ENCODE assay signal across 9 mouse cellular contexts in the genomic region with DNA sequence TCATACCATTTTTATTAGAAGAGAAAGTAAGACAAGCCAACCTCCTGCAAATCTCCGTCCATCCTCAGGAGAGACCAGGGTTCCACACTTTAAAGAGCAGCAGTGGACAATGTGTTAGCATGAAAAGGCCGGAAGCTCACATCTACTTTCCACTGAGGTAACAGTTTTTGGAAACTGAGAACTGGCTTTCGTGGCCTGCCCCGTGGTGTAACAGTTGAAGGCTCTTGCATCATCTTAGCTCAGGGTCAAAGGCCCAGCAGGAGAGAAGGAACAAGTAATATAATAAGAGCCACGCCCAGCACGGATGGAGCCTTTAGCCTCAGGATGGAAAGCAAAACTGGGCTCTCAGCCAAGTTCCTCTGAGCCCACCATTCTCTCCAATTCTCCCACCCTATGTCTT. TPM values are rescaled to one million over a fixed set of nuclear protein-coding genes. Genes with fewer than 3 reads are reported as not detected.
A peak's percentile ranks its signal among the peaks of the same experiment; 100 is the strongest.
DNase-seq lines count a peak whose midpoint lies in the region; ATAC-seq and TF ChIP-seq lines count a peak whose summit lies in the region.
"Had no signal": no experiment of that assay in that cellular context is flagged by ENCODE, and none has a peak within 500 bp of the region (broad histone marks: within the 10 kb centered on the region; RNA-seq: fewer than 3 reads in every experiment).

No protein-coding gene starts in this region.

- no peak for TF ChIP-seq CTCF in kidney, adult 2 months (conservative IDR thresholded peaks at IDR 0.05; ENCODE audit: insufficient read depth, insufficient read length, low read depth, low read length)
- no peak for TF ChIP-seq CTCF in MEL (IDR thresholded peaks at IDR 0.05 in 2 of 3, conservative IDR thresholded peaks at IDR 0.05 in 1 of 3; ENCODE audit: control insufficient read depth in 1 of 3, insufficient read depth in 1 of 3, low read depth in 2 of 3, low read length in 3 of 3, poor library complexity in 1 of 3, severe bottlenecking in 1 of 3)

- ATAC-seq in granulocyte monocyte progenitor cell, adult 5-6 weeks (replicated peaks; ENCODE audit: poor library complexity, severe bottlenecking): peak; percentile 64
- peak; percentile 67 for ATAC-seq in megakaryocyte, adult 5-6 weeks (ENCODE audit: poor library complexity, severe bottlenecking)
- no peak for ATAC-seq in hindbrain, embryonic 16.5 days
- ATAC-seq: midbrain, embryonic 16.5 days had no signal

- no peak overlapping the region for H3K4me3 ChIP-seq in kidney, adult 2 months (ENCODE audit: insufficient read depth, low read depth, low read length)
- H3K4me3 ChIP-seq in MEL (ENCODE audit: control insufficient read depth in 1 of 2, insufficient read depth in 1 of 2, low read depth in 2 of 2, low read length in 2 of 2): no peak overlapping the region
- no peak overlapping the region for H3K4me3 ChIP-seq in hindbrain, embryonic 16.5 days (ENCODE audit: low read length)

- no peaks in the 10 kb centered on the region for H3K27me3 ChIP-seq in kidney, adult 2 months (replicated peaks; ENCODE audit: control insufficient read depth, insufficient read depth, low read length)
- H3K27me3 ChIP-seq in MEL (ENCODE audit: control insufficient read depth in 1 of 2, insufficient read depth in 2 of 2, low read length in 2 of 2): no peaks in the 10 kb centered on the region
- H3K27me3 ChIP-seq in hindbrain, embryonic 16.5 days (replicated peaks; ENCODE audit: control insufficient read depth, insufficient read depth, low read length): no peaks in the 10 kb centered on the region

- no peak for TF ChIP-seq RAD21 in MEL (IDR thresholded peaks at IDR 0.05; ENCODE audit: low read depth, low read length)

- TF ChIP-seq EP300 in MEL (IDR thresholded peaks at IDR 0.05; ENCODE audit: low read depth in 1 of 2, low read length in 2 of 2): peak in 1 of 2 experiments; percentile 48; a peak in 2 of 4 replicates

- peak overlapping the region; percentile 9; the same call in 1 of the 2 replicates for H3K27ac ChIP-seq in kidney, adult 2 months (ENCODE audit: insufficient read depth, low read depth, low read length)
- peak overlapping the region; percentile 95 for H3K27ac ChIP-seq in MEL (ENCODE audit: control insufficient read depth, low read depth, low read length)
- no peak overlapping the region for H3K27ac ChIP-seq in hindbrain, embryonic 16.5 days (ENCODE audit: low read depth, low read length)

- no peaks in the 10 kb centered on the region for H3K9me3 ChIP-seq in MEL (replicated peaks; ENCODE audit: insufficient read depth, low read length)
- H3K9me3 ChIP-seq in hindbrain, embryonic 16.5 days (ENCODE audit: control insufficient read depth, low read length): no peaks in the 10 kb centered on the region

- no peak for TF ChIP-seq POLR2A in kidney, adult 2 months (IDR thresholded peaks at IDR 0.05; ENCODE audit: low read depth, low read length)
- peak in 1 of 2 experiments; percentile 21; a peak in 1 of 4 replicates for TF ChIP-seq POLR2A in MEL (IDR thresholded peaks at IDR 0.05; ENCODE audit: control insufficient read depth in 1 of 2, insufficient read depth in 1 of 2, low read depth in 1 of 2, low read length in 2 of 2, poor library complexity in 1 of 2)

- WGBS in kidney, adult 2 months: 52% methylated on average over 6 of the region's 6 CpGs
- WGBS in hindbrain, embryonic 16.5 days: 55% methylated on average over 6 of the region's 6 CpGs

- peaks cover 16% of the 10 kb centered on the region for H3K4me1 ChIP-seq in kidney, adult 2 months (ENCODE audit: control insufficient read depth, insufficient read depth, low read length)
- H3K4me1 ChIP-seq in MEL (ENCODE audit: control insufficient read depth in 1 of 2, insufficient read depth in 2 of 2, low read length in 2 of 2): peaks cover 36 to 55% of the 10 kb centered on the region in 2 experiments
- no peaks in the 10 kb centered on the region for H3K4me1 ChIP-seq in hindbrain, embryonic 16.5 days (ENCODE audit: control insufficient read depth, insufficient read depth, low read depth, low read length)

- no peak overlapping the region for H3K4me2 ChIP-seq in hindbrain, embryonic 16.5 days (ENCODE audit: low read length)

- no peaks in the 10 kb centered on the region for H3K36me3 ChIP-seq in kidney, adult 2 months (ENCODE audit: control insufficient read depth, insufficient read depth, low read length)
- peaks cover 3 to 55% of the 10 kb centered on the region in 2 experiments; a peak in 3 of 4 replicates for H3K36me3 ChIP-seq in MEL (ENCODE audit: control insufficient read depth in 1 of 2, insufficient read depth in 2 of 2, low read length in 2 of 2)
- peaks cover 2% of the 10 kb centered on the region; the same call in 1 of the 2 replicates for H3K36me3 ChIP-seq in hindbrain, embryonic 16.5 days (ENCODE audit: control insufficient read depth, insufficient read depth, low read length)

- peak overlapping the region; percentile 65 for H3K9ac ChIP-seq in MEL (ENCODE audit: control insufficient read depth, low read depth, low read length, poor library complexity, severe bottlenecking)
- H3K9ac ChIP-seq in hindbrain, embryonic 16.5 days (ENCODE audit: low read depth, low read length): no peak overlapping the region

- DNase-seq in kidney, adult 2 months: peak; percentile 48
- no peak for DNase-seq in kidney, adult 9 months
- peak; percentile 79 for DNase-seq in MEL (ENCODE audit: low read depth, low spot score)
- no peak for DNase-seq in cerebellum, postnatal 25 days
- DNase-seq in cerebellum, postnatal 10 days: no peak

- H3K79me2 ChIP-seq in MEL (ENCODE audit: control insufficient read depth, insufficient read depth, low read length, poor library complexity): peaks cover 9% of the 10 kb centered on the region

TF ChIP-seq in MEL, 35 proteins besides CTCF, POLR2A, EP300 and RAD21:
- TF ChIP-seq SMC3 (IDR thresholded peaks at IDR 0.05; ENCODE audit: low read depth, low read length) (no peak), ETS1 (IDR thresholded peaks at IDR 0.05; ENCODE audit: low read depth, low read length) (peak; percentile 27; the same call in 1 of the 2 replicates), ZC3H11A (IDR thresholded peaks at IDR 0.05; ENCODE audit: low read depth, low read length) (no peak), JUND (IDR thresholded peaks at IDR 0.05; ENCODE audit: low read depth, low read length) (peak; percentile 53; the same call in 1 of the 2 replicates), MYC (IDR thresholded peaks at IDR 0.05; ENCODE audit: low read depth, low read length) (peak; percentile 36; the same call in 1 of the 2 replicates), CHD1 (IDR thresholded peaks at IDR 0.05; ENCODE audit: low read depth, low read length) (no peak), KAT2A (conservative IDR thresholded peaks at IDR 0.05; ENCODE audit: low read depth, low read length) (peak; percentile 30; the same call in 1 of the 2 replicates)

RNA-seq across cellular contexts. Expression of gene Pfkp, which starts 12.1 kb away (rescaled TPM):
- 69.4 and 74.6 TPM in 2 replicates for polyA plus RNA-seq in kidney, adult 2 months (2012; rRNA removed)
- 53.3 and 103 TPM in 2 replicates for total RNA-seq in MEL (2012; rRNA removed)
- 100 to 1,000 TPM in 1 of 2 experiments, not detected in 1; 175 TPM for polyA plus RNA-seq in MEL (2012; ENCODE audit: insufficient read depth in 1 of 2, insufficient read length in 2 of 2, low read depth in 1 of 2, low replicate concordance in 2 of 2, missing spikeins in 1 of 2)
- total RNA-seq in granulocyte monocyte progenitor cell, adult 5-6 weeks (2014; fragmentation: Nextera tagmentation): 39.4 and 54.3 TPM in 2 replicates
- 101 and 108 TPM in 2 replicates for total RNA-seq in granulocyte monocyte progenitor cell, adult 5-6 weeks (2017)
- total RNA-seq in megakaryocyte, adult 5-6 weeks (2015): 51.1 and 66.3 TPM in 2 replicates
- 90.5 and 94.6 TPM in 2 replicates for total RNA-seq in megakaryocyte, adult 5-6 weeks (2017)
- 507 and 556 TPM in 2 replicates for polyA plus RNA-seq in hindbrain, embryonic 16.5 days (2015; fragmentation: Nextera tagmentation; extraction: Ambion mirVana)

Comparison
In these comparisons a context has a peak if more than half of its experiments do, and no peak if none do; other contexts are left out.
1. DNase-seq: peak in kidney, adult 2 months (single experiment) and MEL (single experiment); none in kidney, adult 9 months (single experiment), cerebellum, postnatal 25 days (0 of 2) and cerebellum, postnatal 10 days (0 of 2).